Mouse (Mus musculus) liver, adult 2 months (tissue): ENCODE measurements around the gene Klhdc1.

Source experiments
- CTCF ChIP-seq: fragments of 200-500 bp; IDR thresholded peaks from 2 replicates; pipeline ENCODE4 v1.5.1; 2011; ENCODE audit warnings: low read depth, low read length, control low read depth
- POLR2A ChIP-seq: fragments of 200-500 bp; IDR thresholded peaks from 2 replicates; pipeline ENCODE4 v1.6.1; 2011; ENCODE audit warnings: low read length, control low read depth; ENCODE audit not compliant: insufficient read depth; ENCODE audit errors: extremely low read depth

GRCm38 (mm10) chr12:69300391-69300790 lies 59.4 kb downstream of the Klhdc1 start:
- TF ChIP-seq CTCF, result no peak
- no peak for TF ChIP-seq POLR2A
